Mouse (Mus musculus) spleen, adult 2 months (tissue): ENCODE results near the gene Galk1.

Experiments used
- CTCF ChIP-seq: fragments of 200-500 bp; IDR thresholded peaks from 2 replicates; pipeline ENCODE4 v1.5.1; 2011; ENCODE audit warnings: mild to moderate bottlenecking, inconsistent platforms; ENCODE audit not compliant: insufficient read depth, insufficient read length, insufficient replicate concordance; ENCODE audit errors: extremely low read depth
- POLR2A ChIP-seq: fragments of 200-500 bp; IDR thresholded peaks from 2 replicates; pipeline ENCODE4 v1.6.1; 2011; ENCODE audit warnings: low read depth, low read length, inconsistent platforms

DNA sequence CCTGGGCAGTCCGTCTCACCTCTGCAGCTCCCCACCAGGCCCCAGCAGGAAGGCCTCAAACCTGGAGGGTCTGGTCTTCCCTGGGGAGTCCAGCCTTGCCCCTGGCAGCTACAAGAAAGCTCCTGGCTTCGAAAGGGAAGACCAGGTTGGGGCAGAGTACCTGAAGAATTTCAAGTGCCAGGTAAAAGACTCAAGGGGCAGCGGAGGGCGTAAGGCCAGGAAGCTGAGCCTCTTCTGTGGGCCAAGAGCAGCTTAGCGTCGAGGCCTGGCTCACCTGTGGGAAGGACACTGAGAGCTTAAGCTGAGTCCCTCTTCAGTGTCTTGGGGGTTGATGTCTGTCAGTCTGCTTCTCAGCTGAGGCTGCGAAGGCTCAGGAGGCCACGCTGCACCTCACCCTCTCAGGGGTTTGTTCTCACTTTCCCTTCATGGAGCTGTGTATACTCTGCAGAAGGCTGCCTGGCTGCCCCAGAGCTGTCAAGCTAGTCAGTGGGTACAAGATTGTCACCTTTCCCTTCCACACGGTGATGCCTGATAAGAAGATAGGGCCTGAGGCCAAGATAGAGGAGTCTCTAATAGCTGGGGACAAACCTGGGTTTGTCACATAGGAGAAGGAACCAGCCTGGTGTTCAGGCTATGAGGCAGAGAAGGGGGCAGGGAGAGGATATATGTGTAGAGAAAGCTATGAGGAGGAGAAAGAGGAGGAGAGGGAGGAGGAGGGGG, 41.2 kb upstream of the Galk1 start:
- no peak for TF ChIP-seq POLR2A
- TF ChIP-seq CTCF = no peak
